Mouse (Mus musculus): ENCODE measurements around the gene Lctl.

DNA sequence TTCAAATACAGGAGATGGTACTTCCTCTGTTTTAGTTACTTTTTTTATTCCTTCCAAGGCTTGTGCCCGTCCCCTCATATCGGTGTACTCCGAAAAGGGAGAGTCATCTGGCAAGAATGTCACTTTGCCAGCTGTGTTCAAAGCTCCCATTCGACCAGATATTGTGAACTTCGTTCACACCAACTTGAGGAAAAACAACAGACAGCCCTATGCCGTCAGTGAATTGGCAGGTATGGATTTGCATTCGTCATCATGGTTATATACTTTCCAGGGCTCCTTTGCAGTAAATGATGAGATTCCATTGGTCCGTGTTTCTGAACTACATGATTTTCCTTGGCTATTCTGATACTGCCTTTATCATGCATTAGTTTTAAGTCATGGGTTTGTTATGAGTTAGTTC is 57.8 kb downstream of the Lctl start:
- TF ChIP-seq GATA1 (IDR thresholded peaks at IDR 0.05; ENCODE audit: borderline replicate concordance, low read length): no peak
- TF ChIP-seq FLI1 (IDR thresholded peaks at IDR 0.05; ENCODE audit: low read length): no peak
